Mouse (Mus musculus): Measurements from ENCODE around the gene Pygo2.

- TF ChIP-seq CTCF (IDR thresholded peaks at IDR 0.05; ENCODE audit: extremely low read depth, insufficient read depth, insufficient read length, insufficient replicate concordance) = no peak
- TF ChIP-seq POLR2A (IDR thresholded peaks at IDR 0.05; ENCODE audit: low read depth, low read length) = no peak
These were observed 19.1 kb upstream of the Pygo2 start for GRCm38 (mm10) chr3:89410864-89411263.
